Mouse (Mus musculus): ENCODE data around the gene Cxadr.

The Cxadr gene

GRCm38 (mm10) chr16:78306606-78307005 lies 5.3 kb downstream of the Cxadr start:
- no peak for DNase-seq (ENCODE audit: low read depth)

- DNase-seq (ENCODE audit: low read depth) = no peak
Observed at GRCm38 (mm10) chr16:78307476-78308192, 6.3 kb downstream of the Cxadr start.

- DNase-seq (ENCODE audit: low read depth) = no peak
Observed at GRCm38 (mm10) chr16:78309258-78309657, 8.0 kb downstream of the Cxadr start.

GRCm38 (mm10) chr16:78313135-78313887 lies 12.0 kb downstream of the Cxadr start:
- no peak for DNase-seq (ENCODE audit: low read depth)

- no peak for DNase-seq (ENCODE audit: low read depth)
Observed at GRCm38 (mm10) chr16:78314026-78314425, 12.7 kb downstream of the Cxadr start.

- no peak for DNase-seq (ENCODE audit: low read depth)
Observed at GRCm38 (mm10) chr16:78316849-78317248, 15.6 kb downstream of the Cxadr start.

GRCm38 (mm10) chr16:78317960-78318359 lies 16.7 kb downstream of the Cxadr start:
- DNase-seq (ENCODE audit: low read depth) = no peak

- no peak for DNase-seq (ENCODE audit: low read depth)
Observed at GRCm38 (mm10) chr16:78319711-78320110, 18.4 kb downstream of the Cxadr start.

GRCm38 (mm10) chr16:78321559-78321958 lies 20.3 kb downstream of the Cxadr start:
- DNase-seq (ENCODE audit: low read depth) = no peak

- DNase-seq (ENCODE audit: low read depth) = no peak
Observed at GRCm38 (mm10) chr16:78322140-78322539, 20.9 kb downstream of the Cxadr start.

GRCm38 (mm10) chr16:78325972-78326848 lies 24.9 kb downstream of the Cxadr start:
- DNase-seq (ENCODE audit: low read depth) = no peak

GRCm38 (mm10) chr16:78327562-78327961 lies 26.3 kb downstream of the Cxadr start:
- no peak for DNase-seq (ENCODE audit: low read depth)

GRCm38 (mm10) chr16:78327999-78328398 lies 26.7 kb downstream of the Cxadr start:
- DNase-seq (ENCODE audit: low read depth) = no peak

GRCm38 (mm10) chr16:78337226-78337625 lies 35.9 kb downstream of the Cxadr start:
- DNase-seq (ENCODE audit: low read depth) = no peak

GRCm38 (mm10) chr16:78341356-78341755 lies 40.1 kb downstream of the Cxadr start:
- no peak for DNase-seq (ENCODE audit: low read depth)

- DNase-seq (ENCODE audit: low read depth) = no peak
Observed at GRCm38 (mm10) chr16:78342767-78343166, 41.5 kb downstream of the Cxadr start.

- no peak for DNase-seq (ENCODE audit: low read depth)
Observed at GRCm38 (mm10) chr16:78343792-78344191, 42.5 kb downstream of the Cxadr start.

GRCm38 (mm10) chr16:78346662-78347327 lies 45.5 kb downstream of the Cxadr start:
- no peak for DNase-seq (ENCODE audit: low read depth)

GRCm38 (mm10) chr16:78347328-78347926 lies 46.1 kb downstream of the Cxadr start:
- no peak for DNase-seq (ENCODE audit: low read depth)

- DNase-seq (ENCODE audit: low read depth) = no peak
Observed at GRCm38 (mm10) chr16:78357757-78358156, 56.5 kb downstream of the Cxadr start.

GRCm38 (mm10) chr16:78361466-78361865 lies 60.2 kb downstream of the Cxadr start:
- DNase-seq (ENCODE audit: low read depth) = no peak

All from c-Kit-positive CD71-positive TER-119-negative erythroid progenitor cells, embryonic 14.5 days (primary cell).